Mouse (Mus musculus) midbrain, embryonic 13.5 days (tissue): ENCODE measurements around the gene Epha10. TPM values are rescaled to one million over a fixed set of nuclear protein-coding genes. Genes with fewer than 3 reads are reported as not detected.

Experiments used
- ATAC-seq: fragments of 200-750 bp; cut with Nextera tagmentation; 2 replicates; pipeline ENCODE4 v1.8.0; 2017; ENCODE audit warnings: mild to moderate bottlenecking, moderate TSS enrichment, moderate library complexity
- H3K27ac ChIP-seq: fragments of 300-500 bp; sonication (generic); 2 replicates; pipeline ENCODE4 v1.5.1; 2015; ENCODE audit warnings: inconsistent platforms, mild to moderate bottlenecking, moderate library complexity
- H3K27me3 ChIP-seq: fragments of 300-500 bp; sonication (generic); 2 replicates; pipeline ENCODE4 v1.6.1; 2015; ENCODE audit warnings: mild to moderate bottlenecking, inconsistent platforms
- H3K36me3 ChIP-seq: fragments of 300-500 bp; sonication (generic); 2 replicates; pipeline ENCODE4 v1.6.1; 2015; ENCODE audit warnings: mild to moderate bottlenecking, inconsistent platforms
- H3K4me1 ChIP-seq: fragments of 300-500 bp; sonication (generic); replicated peaks from 2 replicates; pipeline ENCODE4 v1.6.1; 2015; ENCODE audit warnings: inconsistent platforms
- H3K4me2 ChIP-seq: fragments of 300-500 bp; sonication (generic); replicated peaks from 2 replicates; pipeline ENCODE4 v1.6.1; 2015; ENCODE audit warnings: moderate library complexity, mild to moderate bottlenecking, inconsistent platforms
- H3K4me3 ChIP-seq: fragments of 300-500 bp; sonication (generic); replicated peaks from 2 replicates; pipeline ENCODE4 v1.5.1; 2015; ENCODE audit warnings: mild to moderate bottlenecking, inconsistent platforms
- H3K9ac ChIP-seq: fragments of 300-500 bp; sonication (generic); replicated peaks from 2 replicates; pipeline ENCODE4 v1.6.1; 2015; ENCODE audit warnings: mild to moderate bottlenecking, inconsistent platforms
- H3K9me3 ChIP-seq: fragments of 300-500 bp; sonication (generic); 2 replicates; pipeline ENCODE4 v1.6.1; 2016; ENCODE audit warnings: mild to moderate bottlenecking, inconsistent platforms
- WGBS: fragments of 180-500 bp; shearing (Covaris S2); methylation state at CpG from one replicate; pipeline ENCODE4 v1.1.7; 2015; 5-methylcytosine and 5-hydroxymethylcytosine counted together
- polyA plus RNA-seq: library from polyadenylated mRNA; unstranded; fragments of >200 nt; fragmentation: Nextera tagmentation; extraction: Ambion mirVana; gene quantifications from 2 replicates; pipeline ENCODE4 v1.2.1, GENCODE M21; 2015

Gene Epha10
- polyA plus RNA-seq, 1 experiment from 2014 or later: 13.4 TPM

DNA sequence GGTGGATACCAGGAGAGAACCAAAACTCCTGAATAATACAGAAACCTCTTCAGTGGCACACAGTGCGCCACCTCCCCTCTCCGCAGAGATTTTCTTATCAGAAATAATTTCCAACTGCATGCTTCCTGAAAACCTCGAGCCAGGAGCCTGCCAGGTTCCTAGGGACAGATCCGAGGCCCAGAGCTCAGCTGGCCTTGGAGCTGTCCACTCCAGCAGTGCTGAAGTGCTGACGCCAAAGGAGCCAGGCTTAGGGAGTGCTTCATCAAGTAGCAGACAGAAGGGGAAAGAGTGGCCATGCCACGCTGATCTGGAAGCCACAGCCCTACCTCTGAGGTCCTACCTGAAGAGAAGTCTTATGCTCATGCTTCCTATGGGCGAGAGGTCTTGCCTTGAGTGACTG, 20.3 kb upstream of the Epha10 start:
- peak overlapping the region; percentile 76 for H3K4me3 ChIP-seq
- H3K27me3 ChIP-seq: no peaks in the 10 kb centered on the region
- 22% methylated on average over 7 of the region's 7 CpGs for WGBS
- H3K4me2 ChIP-seq: peak overlapping the region; percentile 84
- H3K4me1 ChIP-seq: peaks cover 31% of the 10 kb centered on the region
- no peak overlapping the region for H3K27ac ChIP-seq
- H3K9me3 ChIP-seq: no peaks in the 10 kb centered on the region
- peaks cover 38% of the 10 kb centered on the region for H3K36me3 ChIP-seq
- peak overlapping the region; percentile 90 for H3K9ac ChIP-seq
- ATAC-seq: no peak

DNA sequence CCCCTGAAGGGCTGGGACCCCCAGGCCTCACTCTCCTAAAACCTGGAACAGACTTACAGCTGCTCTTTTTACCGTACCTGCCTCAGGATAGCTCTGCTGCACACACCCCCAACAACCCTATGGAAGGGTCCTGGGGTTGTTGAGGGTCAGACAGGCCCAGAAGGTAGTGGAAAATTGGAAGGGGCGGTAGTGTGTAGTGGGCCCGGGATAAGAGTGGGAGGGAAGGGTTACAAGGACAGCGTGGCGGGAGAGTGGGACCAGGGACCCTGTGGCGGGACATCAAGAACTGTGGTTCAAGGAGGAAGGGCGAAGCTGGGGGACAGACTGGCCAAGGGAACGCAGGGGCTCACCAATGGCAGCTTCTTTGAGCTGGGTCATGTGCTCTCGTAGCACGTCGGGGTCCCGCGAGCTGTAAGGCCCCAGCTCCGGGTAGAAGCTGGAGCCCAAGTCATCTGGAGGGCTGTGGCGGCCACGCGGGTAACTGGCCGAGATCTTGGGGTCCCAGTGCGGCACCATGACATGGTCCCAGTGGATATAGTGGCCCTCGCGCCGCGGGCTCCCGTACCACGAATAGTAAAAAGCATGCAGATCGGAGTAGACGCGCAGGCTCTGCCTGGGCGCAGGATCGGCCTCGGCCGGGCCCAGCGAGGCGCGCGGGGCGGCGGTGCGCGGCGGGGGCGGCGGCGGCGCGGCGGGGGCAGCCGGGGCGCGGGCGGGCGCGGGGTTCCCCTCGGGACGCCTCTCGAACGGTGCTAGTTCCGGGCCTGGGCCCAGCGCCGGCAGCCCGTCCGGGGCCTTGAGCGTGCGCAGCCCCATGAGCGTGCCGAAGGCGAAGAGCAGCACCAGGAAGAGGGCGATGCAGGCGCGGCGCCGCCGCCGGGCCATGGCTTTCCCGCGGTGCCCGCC, 19.2 kb upstream of the Epha10 start, which contains the start of gene Maneal:
Gene Maneal, minus strand, starts transcription at position 889 of the 906 bp plus-strand sequence.
- peaks cover 31% of the 10 kb centered on the region for H3K4me1 ChIP-seq
- ATAC-seq: peak; percentile 44
- H3K27me3 ChIP-seq: no peaks in the 10 kb centered on the region
- no peaks in the 10 kb centered on the region for H3K9me3 ChIP-seq
- peak within 1 kb of the TSS; percentile 76 for H3K4me3 ChIP-seq
- peak within 1 kb of the TSS; percentile 84 for H3K27ac ChIP-seq
- H3K36me3 ChIP-seq: peaks cover 28% of the 10 kb centered on the region
- 1% methylated on average over 72 of the region's 77 CpGs for WGBS
- H3K9ac ChIP-seq: peak within 1 kb of the TSS; percentile 90
- H3K4me2 ChIP-seq: peak within 1 kb of the TSS; percentile 84

DNA sequence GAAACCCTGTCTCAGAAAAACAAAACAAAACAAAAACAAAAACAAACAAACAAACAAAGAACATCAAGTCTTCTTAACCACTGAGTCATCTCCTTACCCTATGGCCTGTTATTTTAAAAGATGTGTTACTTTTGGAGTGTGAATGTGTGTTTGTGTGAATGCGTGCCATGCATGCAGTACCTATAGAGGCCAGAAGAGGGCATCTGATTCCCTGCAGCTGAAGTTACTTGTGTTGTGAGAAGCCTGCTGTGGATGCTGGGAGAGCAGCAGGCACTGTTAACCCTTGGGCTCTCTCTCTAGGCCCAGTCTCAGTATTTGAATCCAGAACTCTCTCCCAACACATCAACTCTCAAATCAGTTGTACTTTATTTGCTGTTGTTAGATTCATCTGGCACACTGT, 8.0 kb upstream of the Epha10 start:
- H3K9me3 ChIP-seq: no peaks in the 10 kb centered on the region
- no peak for ATAC-seq
- H3K36me3 ChIP-seq: no peaks in the 10 kb centered on the region
- H3K9ac ChIP-seq: no peak overlapping the region
- no peaks in the 10 kb centered on the region for H3K4me1 ChIP-seq
- no peaks in the 10 kb centered on the region for H3K27me3 ChIP-seq
- H3K4me3 ChIP-seq: no peak overlapping the region
- no peak overlapping the region for H3K4me2 ChIP-seq
- WGBS: 96% methylated on average over 1 of the region's 1 CpGs
- no peak overlapping the region for H3K27ac ChIP-seq

DNA sequence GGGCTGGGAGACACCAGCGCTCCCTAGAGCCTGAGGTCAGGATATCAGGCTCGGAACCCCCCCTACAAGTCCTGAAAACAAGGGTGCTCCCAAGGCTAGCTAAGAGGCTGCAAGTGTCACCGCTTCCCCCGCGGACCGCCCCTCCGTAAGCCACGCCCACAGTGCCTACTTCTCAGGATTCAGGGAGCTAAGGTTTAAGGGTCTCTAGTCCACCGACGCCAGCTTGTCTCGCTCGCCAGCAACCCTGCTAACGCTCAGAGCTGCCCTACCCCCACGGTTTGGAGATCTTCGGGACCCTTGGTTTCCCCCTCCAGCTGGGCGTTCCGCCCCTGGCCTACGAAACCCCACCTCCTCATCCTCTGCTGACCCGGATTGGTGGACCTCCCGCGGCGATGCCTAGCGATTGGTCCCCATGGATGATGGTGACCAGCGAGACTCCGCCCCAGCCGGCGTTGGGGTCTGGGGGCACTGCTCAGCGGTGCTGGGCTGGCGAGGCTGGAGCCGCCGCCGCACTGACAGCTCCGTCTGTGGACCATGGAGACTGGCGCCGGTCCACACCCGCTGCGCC, 726 bp downstream of the Epha10 start:
- Histone ChIP-seq H3K9me3 (peaks cover 6% of the 10 kb centered on the region; the same call in 1 of the 2 replicates), H3K4me2 (peak overlapping the region; percentile 74), H3K36me3 (no peaks in the 10 kb centered on the region), H3K4me3 (peak overlapping the region; percentile 54), H3K27ac (peak overlapping the region; percentile 73), H3K27me3 (peaks cover 46% of the 10 kb centered on the region), H3K4me1 (peaks cover 39% of the 10 kb centered on the region), H3K9ac (peak overlapping the region; percentile 64)
- peak; percentile 96 for ATAC-seq
- WGBS: under 1% methylated on average over 37 of the region's 37 CpGs

DNA sequence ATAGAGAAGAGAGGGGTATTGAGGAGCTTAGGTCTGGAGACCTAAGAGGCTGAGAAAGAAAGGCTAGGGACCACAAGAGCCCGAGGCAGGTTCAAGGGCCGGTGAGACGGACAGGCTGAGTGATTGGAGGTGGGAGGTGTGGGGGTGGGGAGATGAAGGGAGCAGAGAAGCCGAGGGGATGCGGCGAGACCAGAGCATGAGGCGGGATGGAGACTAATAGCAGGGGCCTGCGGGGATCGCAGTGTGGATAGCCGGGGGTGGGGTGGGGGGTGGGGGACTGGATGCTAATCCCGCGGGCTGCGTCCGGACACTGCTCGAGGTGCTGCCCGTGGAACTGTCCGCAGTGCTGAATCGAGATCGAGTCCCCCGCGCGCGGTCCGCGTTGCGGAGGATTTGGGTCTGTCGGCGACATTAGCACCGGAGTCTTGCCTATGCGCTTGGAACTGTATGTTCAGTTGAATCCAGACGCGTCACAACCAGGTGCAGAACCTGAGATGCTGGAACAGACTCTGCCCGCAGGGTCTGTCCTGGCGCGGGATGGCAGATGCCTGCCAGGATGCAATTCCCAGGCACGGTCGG, 1.5 kb downstream of the Epha10 start:
- peak overlapping the region; percentile 74 for H3K4me2 ChIP-seq
- peak overlapping the region; percentile 73 for H3K27ac ChIP-seq
- H3K9ac ChIP-seq: peak overlapping the region; percentile 64
- no peak; the same call in none of the 2 replicates for ATAC-seq
- H3K36me3 ChIP-seq: no peaks in the 10 kb centered on the region
- H3K27me3 ChIP-seq: peaks cover 46% of the 10 kb centered on the region
- H3K9me3 ChIP-seq: peaks cover 6% of the 10 kb centered on the region; the same call in 1 of the 2 replicates
- WGBS: under 1% methylated on average over 37 of the region's 37 CpGs
- H3K4me1 ChIP-seq: peaks cover 39% of the 10 kb centered on the region
- H3K4me3 ChIP-seq: peak overlapping the region; percentile 54

DNA sequence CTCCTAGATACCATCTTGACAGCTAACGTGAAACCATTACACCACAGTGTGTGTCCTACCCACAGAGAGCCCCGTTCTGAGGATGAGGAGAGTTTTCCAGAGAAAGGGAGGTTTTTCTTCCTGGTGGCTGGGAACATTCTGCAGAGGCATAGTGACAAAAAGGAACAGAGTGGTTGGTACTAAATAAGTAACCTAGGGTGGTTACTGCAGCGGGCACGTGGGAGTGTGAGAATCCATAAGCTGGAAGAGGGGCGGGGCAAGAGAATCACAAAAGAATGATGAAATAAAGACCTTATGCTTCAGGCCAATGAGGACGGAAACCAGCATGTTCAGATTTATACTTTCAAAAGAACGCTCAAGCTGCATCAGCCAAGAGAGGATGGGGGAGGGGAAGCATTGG, 8.0 kb downstream of the Epha10 start:
- Histone ChIP-seq H3K9me3 (no peaks in the 10 kb centered on the region), H3K4me2 (no peak overlapping the region), H3K27me3 (peaks cover 45% of the 10 kb centered on the region), H3K9ac (no peak overlapping the region), H3K36me3 (no peaks in the 10 kb centered on the region), H3K27ac (no peak overlapping the region), H3K4me1 (peaks cover 9% of the 10 kb centered on the region), H3K4me3 (no peak overlapping the region)
- WGBS: 67% methylated on average over 7 of the region's 7 CpGs
- no peak for ATAC-seq

DNA sequence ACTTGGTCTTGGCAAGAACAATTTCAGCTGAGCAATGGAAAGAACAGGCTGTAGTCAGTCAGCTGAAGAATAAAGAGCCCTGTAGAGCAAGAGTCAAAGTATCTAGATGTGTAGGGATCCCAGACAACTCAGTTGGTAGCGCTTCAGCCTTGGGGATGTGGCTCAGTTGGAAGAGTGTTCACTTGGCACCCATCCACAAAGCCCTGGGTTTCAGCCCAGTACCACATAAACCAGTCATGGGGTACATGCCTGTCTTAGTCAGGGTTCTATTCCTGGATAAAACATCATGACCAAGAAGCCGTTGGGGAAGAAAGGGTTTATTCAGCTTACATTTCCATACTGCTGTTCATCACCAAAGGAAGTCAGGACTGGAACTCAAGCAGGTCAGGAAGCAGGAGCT, 9.2 kb downstream of the Epha10 start:
- Histone ChIP-seq H3K4me1 (peaks cover 18% of the 10 kb centered on the region), H3K27me3 (peaks cover 48% of the 10 kb centered on the region), H3K36me3 (no peaks in the 10 kb centered on the region), H3K4me2 (no peak overlapping the region), H3K27ac (no peak overlapping the region), H3K9me3 (no peaks in the 10 kb centered on the region), H3K4me3 (no peak overlapping the region), H3K9ac (no peak overlapping the region)
- WGBS: 86% methylated on average over 2 of the region's 2 CpGs
- ATAC-seq: no peak

DNA sequence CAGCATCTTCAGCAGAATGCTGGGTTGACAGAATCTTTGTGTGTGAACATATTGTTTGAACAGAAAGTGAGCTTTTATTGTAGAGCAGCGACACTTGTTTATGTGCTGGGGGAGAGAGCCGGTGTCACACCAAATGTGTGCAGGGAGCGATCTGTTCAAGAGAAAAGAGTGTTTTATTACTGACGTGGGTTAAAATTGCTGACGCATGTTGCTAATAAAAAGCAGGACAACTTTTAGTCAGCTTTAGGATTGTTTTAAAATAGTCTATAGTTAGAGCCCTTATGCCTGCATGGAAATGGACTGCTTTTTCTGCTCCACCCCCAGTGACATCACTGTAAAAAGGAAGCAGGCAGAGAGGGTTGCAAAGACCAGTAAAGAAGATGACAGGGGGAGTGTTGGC, 10.1 kb downstream of the Epha10 start:
- Histone ChIP-seq H3K9ac (no peak overlapping the region), H3K4me2 (no peak overlapping the region), H3K27me3 (peaks cover 51% of the 10 kb centered on the region), H3K4me3 (no peak overlapping the region), H3K27ac (no peak overlapping the region), H3K9me3 (no peaks in the 10 kb centered on the region), H3K36me3 (no peaks in the 10 kb centered on the region), H3K4me1 (peaks cover 23% of the 10 kb centered on the region)
- no peak for ATAC-seq
- WGBS: 84% methylated on average over 5 of the region's 5 CpGs

DNA sequence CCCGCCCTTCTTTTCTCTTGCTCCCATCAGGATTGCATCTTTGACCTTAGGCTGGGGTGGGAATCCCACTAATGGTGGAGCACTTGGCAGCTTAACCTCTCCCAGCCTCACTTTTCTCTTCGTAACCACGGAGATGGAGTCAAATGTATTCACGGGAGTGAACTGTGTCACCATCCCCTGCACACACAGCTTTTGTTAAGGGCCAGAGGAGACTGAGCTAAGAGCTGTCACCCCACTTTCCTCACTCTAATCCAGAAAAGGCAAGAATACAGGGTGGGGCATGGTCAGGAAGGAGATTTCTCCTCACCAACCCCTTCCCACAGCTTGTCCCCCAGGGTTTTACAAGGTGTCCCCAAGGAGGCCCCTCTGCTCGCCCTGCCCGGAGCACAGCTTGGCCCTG, 13.1 kb downstream of the Epha10 start:
- 0 out of 2 replicates have a peak, but pooled peaks have one; percentile 12 for ATAC-seq
- Histone ChIP-seq H3K9me3 (no peaks in the 10 kb centered on the region), H3K27me3 (peaks cover 58% of the 10 kb centered on the region), H3K9ac (0 out of 2 replicates have a peak overlapping the region, but pooled peaks have one; percentile 61), H3K4me1 (peaks cover 31% of the 10 kb centered on the region), H3K27ac (peak overlapping the region; percentile 25; the same call in 1 of the 2 replicates), H3K4me3 (peak overlapping the region; percentile 48; the same call in 1 of the 2 replicates), H3K4me2 (peak overlapping the region; percentile 85), H3K36me3 (no peaks in the 10 kb centered on the region)
- WGBS: 23% methylated on average over 6 of the region's 6 CpGs

DNA sequence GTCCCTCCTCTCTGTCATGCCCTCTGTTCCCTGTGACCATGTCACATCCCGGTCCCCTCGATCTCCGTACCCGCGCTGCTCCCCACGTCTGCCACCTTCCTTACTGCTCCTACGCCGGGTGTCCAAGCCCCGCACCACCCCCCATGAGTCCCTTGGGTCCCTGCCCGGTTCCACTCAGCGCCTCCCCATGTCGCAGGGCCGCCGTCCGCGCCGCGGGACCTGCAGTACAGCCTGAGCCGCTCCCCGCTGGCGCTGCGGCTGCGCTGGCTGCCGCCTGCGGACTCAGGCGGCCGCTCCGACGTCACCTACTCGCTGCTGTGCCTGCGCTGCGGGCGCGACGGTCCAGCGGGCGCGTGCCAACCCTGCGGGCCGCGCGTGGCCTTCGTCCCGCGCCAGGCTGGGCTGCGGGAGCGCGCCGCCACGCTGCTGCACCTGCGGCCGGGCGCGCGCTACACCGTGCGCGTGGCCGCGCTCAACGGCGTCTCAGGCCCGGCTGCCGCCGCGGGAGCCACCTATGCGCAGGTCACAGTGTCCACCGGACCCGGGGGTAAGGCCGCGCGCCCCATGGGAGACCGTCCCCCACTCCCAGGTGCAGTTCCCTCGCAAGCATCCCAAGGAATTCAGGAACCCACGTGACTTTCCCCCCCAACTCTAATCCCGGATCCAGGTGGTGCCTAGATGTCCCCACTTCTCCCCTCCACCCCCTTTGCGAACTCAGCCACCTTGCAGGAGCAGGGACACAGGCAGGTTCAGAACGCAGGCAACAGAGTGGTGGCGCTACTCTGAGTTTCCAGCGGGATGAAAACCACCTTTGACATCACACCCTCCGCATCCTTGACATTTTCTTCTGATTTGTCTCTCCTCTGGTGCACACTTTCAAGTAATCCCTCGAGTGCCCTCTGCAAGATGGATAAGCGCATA, 14.1 kb downstream of the Epha10 start:
- WGBS: 1% methylated on average over 82 of the region's 83 CpGs
- Histone ChIP-seq H3K4me2 (peak overlapping the region; percentile 85), H3K27ac (peak overlapping the region; percentile 25; the same call in 1 of the 2 replicates), H3K4me3 (peak overlapping the region; percentile 48), H3K36me3 (no peaks in the 10 kb centered on the region), H3K27me3 (peaks cover 58% of the 10 kb centered on the region), H3K4me1 (peaks cover 41% of the 10 kb centered on the region), H3K9me3 (no peaks in the 10 kb centered on the region), H3K9ac (peak overlapping the region; percentile 61)
- peak; percentile 73 for ATAC-seq

DNA sequence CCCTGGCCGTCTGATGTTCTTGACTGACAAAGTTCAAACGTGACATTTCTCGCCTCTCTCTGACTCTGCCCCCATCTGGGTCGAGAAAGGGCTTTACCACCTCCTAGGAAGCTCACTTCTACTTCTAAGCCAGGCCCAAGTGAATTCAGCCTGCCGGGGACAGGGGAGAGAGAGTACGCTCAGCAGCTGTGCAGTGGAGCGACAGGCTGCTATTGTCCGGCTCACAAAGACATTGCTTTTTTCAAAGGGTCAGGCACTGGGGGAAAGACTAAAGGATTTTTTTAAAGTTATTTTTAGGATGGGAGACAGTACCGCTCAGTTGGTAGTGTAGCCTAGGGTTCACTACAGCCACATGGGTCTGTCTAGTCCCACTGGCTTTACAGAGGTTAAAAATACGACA, 17.7 kb downstream of the Epha10 start:
- Histone ChIP-seq H3K36me3 (0 out of 2 replicates have a peak, but pooled peaks cover 3% of the 10 kb centered on the region), H3K4me1 (peaks cover 56% of the 10 kb centered on the region), H3K27ac (peak overlapping the region; percentile 54; the same call in 1 of the 2 replicates), H3K9ac (0 out of 2 replicates have a peak overlapping the region, but pooled peaks have one; percentile 28), H3K9me3 (no peaks in the 10 kb centered on the region), H3K27me3 (peaks cover 34% of the 10 kb centered on the region), H3K4me3 (no peak overlapping the region), H3K4me2 (no peak overlapping the region)
- WGBS: 7% methylated on average over 10 of the region's 10 CpGs
- ATAC-seq: no peak
